Mouse (Mus musculus) intestine, postnatal 0 days (tissue): Measurements from ENCODE around the gene Pnp. TPM values are rescaled to one million over a fixed set of nuclear protein-coding genes. Genes with fewer than 3 reads are reported as not detected.
"Not testable (repeated sequence)": the region's sequence is repeated elsewhere in the genome, so short reads cannot be mapped to it uniquely, and the experiment has no call there.

Source experiments
- ATAC-seq: fragments of 200-750 bp; cut with Nextera tagmentation; 2 replicates; pipeline ENCODE4 v1.8.0; 2017; ENCODE audit warnings: mild to moderate bottlenecking, moderate TSS enrichment, moderate library complexity
- H3K27ac ChIP-seq: fragments of 300-500 bp; sonication (generic); 2 replicates; pipeline ENCODE4 v1.5.1; 2014; ENCODE audit warnings: mild to moderate bottlenecking, low read depth, low read length, moderate library complexity
- H3K27me3 ChIP-seq: fragments of 300-500 bp; sonication (generic); replicated peaks from 2 replicates; pipeline ENCODE4 v1.6.1; 2014; ENCODE audit warnings: low read length, mixed read lengths; ENCODE audit not compliant: control insufficient read depth, insufficient read depth
- H3K36me3 ChIP-seq: fragments of 300-500 bp; sonication (generic); 2 replicates; pipeline ENCODE4 v1.6.1; 2014; ENCODE audit warnings: mild to moderate bottlenecking, moderate library complexity; ENCODE audit not compliant: control insufficient read depth, insufficient read depth
- H3K4me1 ChIP-seq: fragments of 300-500 bp; sonication (generic); replicated peaks from 2 replicates; pipeline ENCODE4 v1.6.1; 2014; ENCODE audit warnings: antibody characterized with exemption, low read length, mixed read lengths; ENCODE audit not compliant: control insufficient read depth, insufficient read depth
- H3K4me2 ChIP-seq: fragments of 300-500 bp; sonication (generic); replicated peaks from 2 replicates; pipeline ENCODE4 v1.6.1; 2014; ENCODE audit warnings: low read depth, mild to moderate bottlenecking, moderate library complexity
- H3K4me3 ChIP-seq: fragments of 300-500 bp; sonication (generic); 2 replicates; pipeline ENCODE4 v1.5.1; 2014; ENCODE audit warnings: low read depth, low read length
- H3K9ac ChIP-seq: fragments of 300-500 bp; sonication (generic); 2 replicates; pipeline ENCODE4 v1.6.1; 2014; ENCODE audit warnings: mild to moderate bottlenecking, low read depth, low read length
- H3K9me3 ChIP-seq: fragments of 300-500 bp; sonication (generic); 2 replicates; pipeline ENCODE4 v1.6.1; 2016; ENCODE audit warnings: mixed run types; ENCODE audit not compliant: control insufficient read depth
- CTCF ChIP-seq: sonication (generic); IDR thresholded peaks from 2 replicates; pipeline ENCODE4 v1.5.1; 2016; ENCODE audit warnings: low read depth, mild to moderate bottlenecking, control low read depth, antibody characterized with exemption, moderate library complexity
- WGBS: fragments of 180-500 bp; shearing (Covaris S2); extraction: QIAGEN DNeasy Blood & Tissue Kit; methylation state at CpG from one replicate; pipeline ENCODE4 v1.1.7; 2014; 5-methylcytosine and 5-hydroxymethylcytosine counted together
- polyA plus RNA-seq: library from polyadenylated mRNA; unstranded; fragments of >200 nt; fragmentation: Nextera tagmentation; extraction: Ambion mirVana; gene quantifications from 2 replicates; pipeline ENCODE4 v1.2.1, GENCODE M21; 2015

Pnp gene
- polyA plus RNA-seq, 1 experiment from 2014 or later, result 138 TPM

GRCm38 (mm10) chr14:50975001-50975400 is 44.1 kb downstream of the Pnp start:
- 63% methylated on average over 5 of the region's 5 CpGs for WGBS
- Histone ChIP-seq H3K27ac (no peak overlapping the region), H3K4me3 (no peak overlapping the region), H3K4me2 (no peak overlapping the region), H3K9ac (no peak overlapping the region), H3K36me3 (no peaks in the 10 kb centered on the region), H3K27me3 (no peaks in the 10 kb centered on the region), H3K4me1 (no peaks in the 10 kb centered on the region), H3K9me3 (no peaks in the 10 kb centered on the region)
- no peak for TF ChIP-seq CTCF
- no peak for ATAC-seq

DNA sequence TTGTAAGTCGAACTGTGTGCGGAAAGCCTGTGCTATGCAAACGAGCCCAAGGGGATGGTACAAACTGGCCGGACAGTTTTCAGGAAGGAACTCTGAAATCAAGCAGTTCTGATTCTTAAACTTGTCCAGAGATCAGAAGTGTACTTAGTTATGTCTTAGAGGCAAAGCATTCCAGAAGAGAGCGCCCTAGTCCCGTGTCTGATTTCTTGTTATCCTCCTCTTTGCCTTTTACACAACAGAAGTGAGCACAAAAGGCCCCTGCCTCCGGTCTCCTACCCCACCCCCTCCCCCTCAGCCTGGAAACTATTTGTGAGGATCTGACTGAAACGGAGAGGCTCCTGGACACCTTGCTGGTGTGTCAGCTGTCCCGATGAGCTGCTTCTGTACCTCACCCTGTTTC is 45.8 kb downstream of the Pnp start:
- Histone ChIP-seq H3K4me3 (no peak overlapping the region), H3K36me3 (no peaks in the 10 kb centered on the region), H3K9me3 (no peaks in the 10 kb centered on the region), H3K9ac (no peak overlapping the region), H3K4me2 (no peak overlapping the region), H3K27me3 (no peaks in the 10 kb centered on the region), H3K4me1 (no peaks in the 10 kb centered on the region), H3K27ac (no peak overlapping the region)
- no peak for ATAC-seq
- peak; percentile 61 for TF ChIP-seq CTCF
- WGBS, result 29% methylated on average over 9 of the region's 9 CpGs

DNA sequence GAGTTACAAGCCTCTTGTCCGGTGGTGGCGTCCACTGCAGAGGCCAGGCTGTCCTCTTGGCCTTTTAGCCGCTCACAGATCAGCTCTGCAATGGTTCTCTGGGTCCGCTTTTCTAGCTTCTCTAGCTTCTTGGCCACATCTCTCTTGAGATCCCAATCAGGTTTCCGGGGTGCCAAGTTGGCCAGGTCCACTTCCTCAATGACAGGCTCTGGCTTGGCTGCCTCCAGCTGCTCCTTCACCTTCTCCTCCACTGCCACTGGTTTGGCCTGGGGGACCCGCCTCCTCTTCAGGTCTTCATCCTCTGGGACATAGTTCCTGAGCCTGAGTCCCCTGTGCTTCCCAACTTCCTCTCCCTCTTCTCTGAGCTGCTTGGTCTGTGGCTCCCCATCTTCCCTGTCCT is 47.6 kb downstream of the Pnp start:
- WGBS, result 88% methylated on average over 6 of the region's 6 CpGs
- ATAC-seq, H3K4me3 ChIP-seq, H3K27ac ChIP-seq, H3K4me1 ChIP-seq, H3K36me3 ChIP-seq, H3K4me2 ChIP-seq, H3K27me3 ChIP-seq, H3K9me3 ChIP-seq, H3K9ac ChIP-seq: not testable (repeated sequence)

DNA sequence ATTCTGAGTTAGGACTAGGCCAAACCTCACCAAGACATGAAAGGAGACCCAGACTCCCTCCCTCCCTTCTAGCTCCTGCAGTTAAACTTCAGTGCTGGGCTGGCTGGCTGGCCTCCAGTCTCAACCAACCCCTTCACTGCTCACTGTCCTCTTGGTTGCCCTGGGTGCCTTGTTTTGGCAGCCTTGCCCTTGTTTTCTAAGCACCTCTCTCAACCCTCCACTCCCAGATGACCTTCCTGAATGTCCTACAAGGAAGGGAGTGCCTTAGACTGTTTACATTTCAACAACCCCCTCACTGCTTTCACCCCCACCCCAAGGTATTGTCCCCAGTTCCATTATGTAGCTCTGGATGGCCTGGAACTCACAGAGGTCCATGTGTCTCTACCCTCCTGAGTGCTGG is 48.7 kb downstream of the Pnp start:
- no peak overlapping the region for H3K9ac ChIP-seq
- H3K36me3 ChIP-seq, result no peaks in the 10 kb centered on the region
- no peak overlapping the region for H3K27ac ChIP-seq

DNA sequence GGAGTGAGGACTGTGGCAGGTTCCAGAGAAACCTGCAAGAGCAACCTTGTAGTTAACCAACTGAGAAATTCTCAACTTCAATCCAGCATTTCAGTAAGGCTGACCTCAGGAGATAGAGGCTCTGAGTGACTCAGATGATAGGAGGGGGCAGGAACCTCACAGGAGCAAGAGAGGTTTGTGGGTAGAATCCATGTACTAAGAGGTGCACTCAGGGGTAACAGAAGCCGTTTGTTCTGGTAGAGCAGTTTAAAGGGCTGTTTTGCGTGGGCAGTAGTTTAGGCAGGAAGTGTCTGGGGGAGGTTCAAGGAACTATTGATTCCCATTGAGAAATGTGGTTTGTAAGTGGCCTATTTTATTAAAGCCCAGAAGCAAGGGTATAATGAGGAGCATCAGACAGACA is 50.3 kb downstream of the Pnp start:
- Histone ChIP-seq H3K9me3 (no peaks in the 10 kb centered on the region), H3K4me1 (no peaks in the 10 kb centered on the region), H3K27me3 (no peaks in the 10 kb centered on the region), H3K4me2 (no peak overlapping the region), H3K36me3 (no peaks in the 10 kb centered on the region), H3K27ac (no peak overlapping the region), H3K9ac (no peak overlapping the region), H3K4me3 (no peak overlapping the region)
- no peak for ATAC-seq
- 46% methylated on average over 2 of the region's 2 CpGs for WGBS
- TF ChIP-seq CTCF, result no peak

More for the DNA sequence above, 48.7 kb downstream of the Pnp start:
- H3K4me1 ChIP-seq, result no peaks in the 10 kb centered on the region
- H3K4me2 ChIP-seq, result no peak overlapping the region
- ATAC-seq, result no peak
- H3K27me3 ChIP-seq, result no peaks in the 10 kb centered on the region
- no peak for TF ChIP-seq CTCF
- H3K4me3 ChIP-seq, result no peak overlapping the region
- no peaks in the 10 kb centered on the region for H3K9me3 ChIP-seq

GRCm38 (mm10) chr14:50981837-50982236 is 51.0 kb downstream of the Pnp start:
- TF ChIP-seq CTCF, result no peak
- H3K4me3 ChIP-seq, result no peak overlapping the region
- no peak overlapping the region for H3K4me2 ChIP-seq
- WGBS, result 60% methylated on average over 5 of the region's 5 CpGs
- H3K9ac ChIP-seq, result no peak overlapping the region
- H3K4me1 ChIP-seq, result no peaks in the 10 kb centered on the region
- H3K27ac ChIP-seq, result no peak overlapping the region
- no peaks in the 10 kb centered on the region for H3K9me3 ChIP-seq
- no peaks in the 10 kb centered on the region for H3K27me3 ChIP-seq
- no peaks in the 10 kb centered on the region for H3K36me3 ChIP-seq
- no peak for ATAC-seq

DNA sequence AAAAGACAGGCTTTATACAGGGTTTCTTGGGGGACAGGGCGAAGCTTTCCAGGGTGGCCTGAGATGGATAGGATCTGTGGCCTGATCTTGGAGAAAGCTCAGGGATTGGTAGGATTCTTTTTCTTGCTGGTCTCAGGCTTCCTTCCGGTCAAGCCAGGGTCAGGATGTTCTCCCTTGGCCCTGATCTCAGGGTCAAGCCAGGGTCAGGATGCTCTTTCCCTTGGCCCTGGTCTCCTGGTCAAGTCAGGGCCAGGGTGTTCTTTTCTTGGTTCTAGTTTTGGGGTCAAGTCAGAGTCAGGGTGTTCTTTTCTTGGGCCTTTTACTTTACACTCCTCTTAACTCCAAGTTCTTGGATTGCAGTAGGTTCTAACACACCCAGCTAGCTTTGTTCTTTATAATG is 56.8 kb downstream of the Pnp start:
- ATAC-seq, result no peak
- TF ChIP-seq CTCF, result no peak
- H3K4me3 ChIP-seq, result no peak overlapping the region
- no peak overlapping the region for H3K9ac ChIP-seq
- 67% methylated on average over 2 of the region's 2 CpGs for WGBS
- H3K36me3 ChIP-seq, result no peaks in the 10 kb centered on the region
- no peaks in the 10 kb centered on the region for H3K27me3 ChIP-seq
- no peak overlapping the region for H3K27ac ChIP-seq
- H3K4me2 ChIP-seq, result no peak overlapping the region
- H3K4me1 ChIP-seq, result no peaks in the 10 kb centered on the region
- no peaks in the 10 kb centered on the region for H3K9me3 ChIP-seq
